Mouse (Mus musculus): Measurements from ENCODE around the gene Mrpl23. TPM values are rescaled to one million over a fixed set of nuclear protein-coding genes. Genes with fewer than 3 reads are reported as not detected.

Mrpl23 gene
- 18.1 and 22.4 TPM in 2 replicates for polyA plus RNA-seq (2016; fragmentation: Nextera tagmentation; extraction: Ambion mirVana)

DNA sequence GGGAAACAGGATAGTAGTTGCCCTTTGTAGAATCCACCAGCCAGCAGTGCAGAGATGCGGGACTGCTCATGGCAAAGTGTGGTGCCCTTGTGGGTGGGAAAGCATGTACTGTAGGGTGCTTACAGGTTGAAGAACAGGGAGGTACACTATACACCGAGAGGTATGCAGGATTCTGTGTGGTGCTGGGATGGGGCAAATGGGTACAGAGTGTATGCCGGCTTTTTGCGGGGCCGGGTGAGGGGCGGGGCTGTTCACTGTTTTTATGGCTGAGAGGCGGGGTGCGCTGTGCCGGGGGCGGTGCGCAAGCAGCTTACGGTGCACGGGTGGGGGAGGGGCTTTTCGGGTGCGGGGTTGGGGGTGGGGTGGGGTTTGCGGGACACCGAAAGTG is at the start of gene Mrpl23:
Gene Mrpl23, plus strand, starts transcription at position 16 of the 388 bp plus-strand sequence.
- no peaks in the 10 kb centered on the region for H3K27me3 ChIP-seq (replicated peaks; ENCODE audit: low read depth, poor library complexity, severe bottlenecking)
- H3K36me3 ChIP-seq (replicated peaks), result peaks cover 14% of the 10 kb centered on the region
- DNase-seq (ENCODE audit: low spot score), result no peak
- H3K4me1 ChIP-seq, result peaks cover 61% of the 10 kb centered on the region
- peak within 1 kb of the TSS; percentile 76 for H3K4me3 ChIP-seq
- 6% methylated on average over 17 of the region's 17 CpGs for WGBS
- H3K9me3 ChIP-seq, result no peaks in the 10 kb centered on the region
- peak within 1 kb of the TSS; percentile 97 for H3K27ac ChIP-seq (replicated peaks)

DNA sequence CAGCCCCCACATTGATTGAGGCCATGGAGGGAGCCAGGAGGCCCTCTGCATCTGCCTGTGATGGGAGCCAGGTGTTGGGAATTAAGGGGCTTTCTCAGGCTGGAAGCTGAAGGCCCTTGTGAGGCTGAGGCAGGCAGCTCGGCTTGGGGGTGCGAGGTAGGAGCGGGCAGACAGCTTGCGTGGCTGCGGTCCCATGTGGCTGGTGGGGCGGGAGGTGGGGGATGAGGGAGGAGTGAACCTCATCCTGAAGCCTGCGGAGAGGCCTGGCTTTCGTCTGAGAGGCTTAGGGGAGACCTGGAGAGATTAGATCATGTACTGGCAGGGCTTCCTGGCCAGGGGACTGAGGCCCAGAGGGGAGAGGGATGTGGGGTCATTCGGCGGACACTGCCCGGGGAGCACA is 49.4 kb upstream of the Mrpl23 start:
- Histone ChIP-seq H3K27ac (replicated peaks) (peak overlapping the region; percentile 98), H3K4me1 (peaks cover 90% of the 10 kb centered on the region), H3K27me3 (replicated peaks; ENCODE audit: low read depth, poor library complexity, severe bottlenecking) (no peaks in the 10 kb centered on the region), H3K9me3 (no peaks in the 10 kb centered on the region), H3K36me3 (replicated peaks) (peaks cover 11% of the 10 kb centered on the region; the same call in 1 of the 2 replicates), H3K4me3 (peak overlapping the region; percentile 49; the same call in 1 of the 2 replicates)
- peak; percentile 80 for DNase-seq (ENCODE audit: low spot score)
- WGBS, result 42% methylated on average over 11 of the region's 11 CpGs

DNA sequence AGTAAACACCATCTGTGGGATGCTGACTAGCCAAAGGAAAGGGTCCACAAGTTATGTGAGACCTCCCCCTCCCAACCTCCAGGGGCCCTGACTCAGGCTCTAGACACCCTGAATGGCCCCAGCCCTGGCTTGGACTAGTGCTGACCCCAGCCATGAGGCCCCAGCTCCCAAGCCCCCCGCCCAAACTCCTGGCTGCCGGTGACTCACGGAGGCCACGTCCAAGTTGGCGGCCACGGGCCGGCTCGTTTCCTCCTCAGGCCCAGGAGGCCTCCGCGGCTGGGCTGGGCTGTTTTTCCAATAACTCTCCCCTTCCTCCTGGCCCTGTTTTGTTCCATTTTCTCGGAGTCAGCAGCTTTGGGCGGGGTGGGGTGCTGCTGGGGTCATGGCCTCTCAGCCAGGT is 47.7 kb upstream of the Mrpl23 start:
- Histone ChIP-seq H3K4me1 (peaks cover 84% of the 10 kb centered on the region), H3K27me3 (replicated peaks; ENCODE audit: low read depth, poor library complexity, severe bottlenecking) (no peaks in the 10 kb centered on the region), H3K9me3 (no peaks in the 10 kb centered on the region), H3K4me3 (no peak overlapping the region), H3K36me3 (replicated peaks) (peaks cover 26% of the 10 kb centered on the region; the same call in 1 of the 2 replicates), H3K27ac (replicated peaks) (peak overlapping the region; percentile 98)
- WGBS, result 88% methylated on average over 12 of the region's 12 CpGs
- DNase-seq (ENCODE audit: low spot score), result no peak

DNA sequence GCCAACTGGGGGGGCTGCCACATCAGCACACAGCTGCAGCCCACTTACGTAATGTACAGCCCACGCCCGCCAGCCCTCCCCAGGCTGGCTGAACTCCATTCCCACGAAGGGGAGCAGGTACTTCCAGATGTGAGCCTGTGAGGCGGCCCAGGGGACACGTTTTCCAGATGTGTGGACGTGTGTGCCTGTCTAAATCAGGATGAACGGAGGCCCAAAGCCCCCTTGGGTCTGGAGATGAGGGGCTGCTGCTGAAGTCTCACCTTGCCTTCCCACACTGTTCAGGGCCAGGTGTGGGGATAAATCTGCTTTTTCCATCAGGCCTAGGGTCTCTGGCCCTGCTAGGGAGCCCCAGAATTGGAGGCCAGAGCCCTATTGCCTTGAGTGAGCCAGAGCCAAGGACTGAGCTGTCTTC is 45.7 kb upstream of the Mrpl23 start:
- Histone ChIP-seq H3K9me3 (no peaks in the 10 kb centered on the region), H3K27ac (replicated peaks) (peak overlapping the region; percentile 98), H3K4me3 (no peak overlapping the region), H3K4me1 (peaks cover 68% of the 10 kb centered on the region), H3K27me3 (replicated peaks; ENCODE audit: low read depth, poor library complexity, severe bottlenecking) (no peaks in the 10 kb centered on the region), H3K36me3 (replicated peaks) (peaks cover 40% of the 10 kb centered on the region)
- DNase-seq (ENCODE audit: low spot score), result no peak
- 63% methylated on average over 8 of the region's 8 CpGs for WGBS

DNA sequence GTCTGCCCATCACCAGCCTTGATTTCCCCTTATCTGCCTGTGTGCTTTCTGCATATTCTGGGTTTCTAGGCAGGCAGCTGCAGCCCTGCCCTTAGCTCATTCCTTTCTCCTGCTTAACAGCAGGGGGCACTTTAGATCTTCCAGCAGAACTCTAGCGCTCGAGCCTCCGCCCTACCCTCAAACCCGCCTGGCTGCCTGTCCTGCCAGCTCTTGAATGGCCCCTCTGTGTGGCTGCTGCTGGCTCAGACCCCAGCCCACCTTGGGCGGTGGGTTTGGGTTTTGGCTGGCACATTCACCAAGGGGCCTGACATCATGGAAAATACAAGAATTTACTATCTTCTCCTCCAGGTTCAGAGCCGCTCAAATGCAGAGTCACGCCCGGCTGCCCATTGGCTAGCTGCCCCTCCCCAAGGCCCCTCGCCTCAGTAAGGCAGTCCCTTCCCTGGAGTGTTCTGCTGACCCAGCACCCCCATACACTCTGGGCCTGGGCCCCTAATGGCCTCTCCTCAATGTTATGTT is 45.1 kb upstream of the Mrpl23 start:
- no peaks in the 10 kb centered on the region for H3K27me3 ChIP-seq (replicated peaks; ENCODE audit: low read depth, poor library complexity, severe bottlenecking)
- WGBS, result 26% methylated on average over 9 of the region's 9 CpGs
- DNase-seq (ENCODE audit: low spot score), result peak; percentile 84
- H3K27ac ChIP-seq (replicated peaks), result peak overlapping the region; percentile 98
- peaks cover 62% of the 10 kb centered on the region for H3K4me1 ChIP-seq
- no peaks in the 10 kb centered on the region for H3K9me3 ChIP-seq
- H3K4me3 ChIP-seq, result peak overlapping the region; percentile 11; the same call in 1 of the 2 replicates
- peaks cover 40% of the 10 kb centered on the region for H3K36me3 ChIP-seq (replicated peaks)

DNA sequence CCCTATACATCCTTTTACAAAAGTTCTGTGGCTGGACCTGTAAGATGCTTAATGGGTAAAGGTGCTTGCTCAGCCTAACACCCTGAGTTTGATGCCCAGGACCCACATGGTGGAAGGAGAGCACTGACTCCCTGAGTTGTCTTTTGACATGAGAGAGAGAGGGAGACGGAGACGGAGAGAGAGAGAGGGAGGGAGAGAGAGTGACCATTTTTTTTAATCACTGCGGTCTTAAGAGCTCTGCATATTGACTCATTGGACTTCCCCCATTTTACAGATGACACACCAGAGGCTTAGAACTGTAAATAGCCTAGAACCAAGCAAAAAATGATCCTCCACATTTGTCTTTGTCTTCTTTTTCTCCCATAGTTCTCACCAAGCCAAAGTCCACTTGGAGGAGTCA is 44.4 kb upstream of the Mrpl23 start:
- Histone ChIP-seq H3K4me1 (peaks cover 58% of the 10 kb centered on the region), H3K36me3 (replicated peaks) (peaks cover 40% of the 10 kb centered on the region), H3K4me3 (no peak overlapping the region), H3K27me3 (replicated peaks; ENCODE audit: low read depth, poor library complexity, severe bottlenecking) (no peaks in the 10 kb centered on the region), H3K9me3 (no peaks in the 10 kb centered on the region), H3K27ac (replicated peaks) (peak overlapping the region; percentile 98)
- no peak for DNase-seq (ENCODE audit: low spot score)
- 77% methylated on average over 3 of the region's 3 CpGs for WGBS

DNA sequence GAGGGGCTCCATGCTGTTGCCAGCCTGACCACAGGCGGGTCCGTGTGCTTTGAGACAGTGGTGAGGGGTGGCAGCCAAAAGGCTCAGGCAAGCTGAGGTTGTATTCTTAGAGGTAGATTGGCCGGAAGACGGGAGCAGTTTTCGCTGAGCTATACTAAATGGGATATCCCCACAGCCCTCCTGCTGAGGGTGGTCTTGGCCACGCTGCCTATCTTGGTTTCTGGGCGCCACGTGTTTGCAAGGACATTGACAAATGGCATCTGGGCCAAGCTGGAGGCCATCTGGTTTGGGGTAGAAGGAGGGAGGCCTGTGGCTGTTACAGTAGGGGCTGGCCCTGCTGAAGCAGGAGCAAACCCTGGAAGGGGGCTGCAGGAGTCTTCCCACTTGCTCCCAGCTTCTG is 39.0 kb upstream of the Mrpl23 start:
- 89% methylated on average over 8 of the region's 8 CpGs for WGBS
- Histone ChIP-seq H3K36me3 (replicated peaks) (peaks cover 31% of the 10 kb centered on the region), H3K27ac (replicated peaks) (peak overlapping the region; percentile 49), H3K4me1 (peaks cover 15% of the 10 kb centered on the region), H3K27me3 (replicated peaks; ENCODE audit: low read depth, poor library complexity, severe bottlenecking) (no peaks in the 10 kb centered on the region), H3K9me3 (no peaks in the 10 kb centered on the region), H3K4me3 (no peak overlapping the region)
- DNase-seq (ENCODE audit: low spot score), result no peak

DNA sequence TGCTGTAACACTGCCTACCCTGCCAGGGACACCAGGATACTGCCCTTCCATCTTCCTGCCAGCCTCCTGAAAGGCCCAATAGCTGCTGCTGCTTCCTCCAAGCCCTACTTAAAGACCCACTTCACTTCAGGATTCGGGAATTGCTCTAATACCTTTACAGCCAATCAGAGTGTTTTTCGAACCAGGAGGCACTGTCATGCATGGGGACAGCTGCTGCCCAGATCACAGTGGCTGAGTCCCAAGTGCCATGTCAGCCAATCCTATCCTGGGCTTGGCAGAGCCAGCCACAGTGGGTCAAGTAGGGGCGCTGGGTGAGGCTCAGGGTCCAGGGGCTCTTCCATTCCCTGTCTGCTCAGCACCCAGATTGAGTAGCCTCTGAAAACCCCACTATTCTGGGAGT is 36.3 kb upstream of the Mrpl23 start:
- no peak for DNase-seq (ENCODE audit: low spot score)
- WGBS, result 83% methylated on average over 3 of the region's 3 CpGs
- Histone ChIP-seq H3K27me3 (replicated peaks; ENCODE audit: low read depth, poor library complexity, severe bottlenecking) (no peaks in the 10 kb centered on the region), H3K27ac (replicated peaks) (no peak overlapping the region), H3K36me3 (replicated peaks) (peaks cover 5% of the 10 kb centered on the region; the same call in 1 of the 2 replicates), H3K4me3 (no peak overlapping the region), H3K9me3 (no peaks in the 10 kb centered on the region), H3K4me1 (peaks cover 24% of the 10 kb centered on the region)

DNA sequence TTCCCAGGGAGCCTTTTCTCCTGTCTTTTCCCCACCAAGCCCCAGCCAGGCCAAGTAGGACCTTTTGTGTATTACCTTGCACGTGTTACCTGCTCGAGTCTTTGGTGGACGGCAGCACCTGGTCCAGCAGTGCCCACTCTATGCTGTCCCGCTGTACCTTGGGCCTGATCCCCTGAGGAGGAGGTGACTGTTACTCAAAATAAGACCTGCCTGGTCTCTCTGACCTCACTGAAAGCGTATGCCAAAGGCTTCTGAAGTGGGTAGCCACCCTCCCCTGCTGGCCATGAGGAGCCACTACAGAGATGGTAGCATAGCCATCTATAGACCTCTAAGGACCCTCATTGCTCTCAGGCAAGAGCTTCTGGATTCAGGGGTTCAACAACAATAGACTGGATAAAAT is 35.7 kb upstream of the Mrpl23 start:
- no peak for DNase-seq (ENCODE audit: low spot score)
- peaks cover 4% of the 10 kb centered on the region; the same call in 1 of the 2 replicates for H3K36me3 ChIP-seq (replicated peaks)
- H3K27ac ChIP-seq (replicated peaks), result 0 out of 2 replicates have a peak overlapping the region, but pooled peaks have one; percentile 20
- no peaks in the 10 kb centered on the region for H3K9me3 ChIP-seq
- WGBS, result 84% methylated on average over 5 of the region's 5 CpGs
- no peaks in the 10 kb centered on the region for H3K27me3 ChIP-seq (replicated peaks; ENCODE audit: low read depth, poor library complexity, severe bottlenecking)
- H3K4me1 ChIP-seq, result peaks cover 24% of the 10 kb centered on the region
- H3K4me3 ChIP-seq, result no peak overlapping the region

DNA sequence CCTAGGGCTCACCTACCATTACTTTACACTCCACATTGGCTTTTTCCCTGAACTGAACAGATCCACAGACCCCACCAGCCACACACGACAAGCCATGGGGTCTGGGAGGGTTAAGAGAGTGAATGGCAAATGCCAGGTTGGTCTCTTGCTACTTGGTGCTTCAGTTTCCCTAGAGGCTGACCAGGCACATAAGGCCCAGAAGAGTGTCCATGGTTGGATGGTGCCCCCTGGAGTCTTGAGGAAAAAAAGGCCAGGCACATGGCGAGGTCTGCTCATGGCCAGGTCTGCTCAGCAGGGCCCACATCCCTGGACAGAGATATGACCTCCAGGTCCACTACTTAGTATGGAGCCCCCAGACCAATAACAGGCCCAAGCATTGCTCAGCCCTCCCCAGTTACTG is 34.7 kb upstream of the Mrpl23 start:
- Histone ChIP-seq H3K36me3 (replicated peaks) (peaks cover 4% of the 10 kb centered on the region; the same call in 1 of the 2 replicates), H3K27ac (replicated peaks) (peak overlapping the region; percentile 30; the same call in 1 of the 2 replicates), H3K4me3 (no peak overlapping the region), H3K9me3 (no peaks in the 10 kb centered on the region), H3K27me3 (replicated peaks; ENCODE audit: low read depth, poor library complexity, severe bottlenecking) (no peaks in the 10 kb centered on the region), H3K4me1 (peaks cover 22% of the 10 kb centered on the region)
- no peak for DNase-seq (ENCODE audit: low spot score)
- 94% methylated on average over 2 of the region's 2 CpGs for WGBS

DNA sequence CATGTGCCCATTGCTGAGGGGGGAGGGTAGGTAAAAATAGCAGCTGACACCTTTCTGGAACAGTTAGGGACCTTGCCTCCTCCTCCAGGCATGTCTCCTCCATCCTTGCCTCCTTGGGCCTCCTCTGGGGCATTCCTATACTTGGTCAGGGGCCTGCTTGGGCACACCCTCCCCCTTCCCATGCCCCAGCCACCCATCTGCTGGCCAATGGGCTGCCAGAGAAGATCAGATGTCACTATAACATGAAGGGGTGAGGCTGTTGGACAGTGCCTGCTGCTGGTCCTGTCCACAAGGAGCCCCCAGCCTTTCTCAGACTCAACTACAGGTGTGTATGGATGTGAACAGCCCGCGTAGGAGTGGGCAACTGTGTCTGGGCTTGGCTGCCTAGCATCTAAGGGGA is 33.9 kb upstream of the Mrpl23 start, which contains the start of gene Tnnt3:
Gene Tnnt3, plus strand, starts transcription at position 262 of the 400 bp plus-strand sequence.
- Histone ChIP-seq H3K4me1 (peaks cover 18% of the 10 kb centered on the region), H3K27ac (replicated peaks) (peak within 1 kb of the TSS; percentile 71), H3K27me3 (replicated peaks; ENCODE audit: low read depth, poor library complexity, severe bottlenecking) (no peaks in the 10 kb centered on the region), H3K36me3 (replicated peaks) (peaks cover 4% of the 10 kb centered on the region; the same call in 1 of the 2 replicates), H3K4me3 (no peak within 1 kb of the TSS), H3K9me3 (no peaks in the 10 kb centered on the region)
- 86% methylated on average over 2 of the region's 2 CpGs for WGBS
- no peak for DNase-seq (ENCODE audit: low spot score)

DNA sequence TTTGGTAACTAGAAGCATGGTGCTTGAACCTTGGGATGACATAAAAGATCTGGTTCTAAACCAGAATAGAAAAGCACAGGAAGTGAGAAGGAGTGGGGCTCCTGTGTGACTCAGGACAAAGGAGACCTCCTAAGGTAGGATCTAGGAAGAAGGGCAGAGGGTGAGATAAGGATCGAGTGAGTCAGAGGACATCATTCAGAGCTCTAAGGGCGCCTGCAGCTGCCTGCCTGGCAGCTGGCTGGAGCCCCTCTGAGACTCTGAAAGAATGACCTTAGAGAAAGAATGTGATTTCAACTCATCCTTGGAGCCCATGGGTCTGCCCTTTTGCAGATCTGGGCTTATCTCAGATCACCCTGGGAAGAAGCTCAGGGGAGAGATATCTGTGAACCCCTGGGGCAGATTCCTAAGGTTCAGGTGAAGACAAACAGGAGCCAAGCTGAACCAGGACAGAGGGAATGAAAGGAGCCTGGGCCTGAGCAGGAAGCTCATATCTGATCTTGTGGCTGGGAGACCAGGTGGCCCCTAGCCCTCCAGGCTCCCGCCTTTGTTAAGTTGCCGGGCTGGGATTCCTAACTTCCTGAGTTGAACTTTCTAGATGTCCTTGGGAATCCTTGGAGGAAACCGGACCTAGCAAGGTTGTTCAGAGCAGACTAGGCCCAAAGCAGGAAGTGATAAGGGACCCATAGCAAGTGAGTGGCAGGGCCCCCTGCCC is 33.3 kb upstream of the Mrpl23 start:
- Histone ChIP-seq H3K27ac (replicated peaks) (peak overlapping the region; percentile 71), H3K27me3 (replicated peaks; ENCODE audit: low read depth, poor library complexity, severe bottlenecking) (no peaks in the 10 kb centered on the region), H3K4me3 (no peak overlapping the region), H3K9me3 (no peaks in the 10 kb centered on the region), H3K36me3 (replicated peaks) (peaks cover 4% of the 10 kb centered on the region; the same call in 1 of the 2 replicates), H3K4me1 (peaks cover 19% of the 10 kb centered on the region)
- WGBS, result 71% methylated on average over 5 of the region's 5 CpGs
- no peak for DNase-seq (ENCODE audit: low spot score)

DNA sequence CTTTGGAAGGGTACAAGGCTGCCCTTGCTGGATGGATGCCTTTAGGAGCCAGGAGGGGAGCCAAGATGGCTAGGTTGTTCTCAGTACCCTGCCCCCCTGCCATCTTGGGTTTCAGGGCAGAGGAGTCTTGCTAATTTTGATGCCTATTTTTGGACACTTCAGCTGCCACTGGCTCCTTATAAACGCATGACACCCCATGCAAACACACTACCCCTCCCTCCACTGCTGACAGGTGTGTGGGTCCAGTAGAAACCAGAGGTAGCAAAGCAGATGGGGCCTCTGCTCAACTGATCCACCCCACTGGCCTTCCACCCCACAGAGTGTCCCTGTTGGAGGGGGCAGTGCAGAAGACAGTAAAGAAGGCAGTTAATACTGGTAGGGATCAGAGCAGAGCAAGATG is 32.5 kb upstream of the Mrpl23 start:
- H3K27ac ChIP-seq (replicated peaks), result peak overlapping the region; percentile 57
- H3K9me3 ChIP-seq, result no peaks in the 10 kb centered on the region
- DNase-seq (ENCODE audit: low spot score), result no peak
- H3K4me3 ChIP-seq, result no peak overlapping the region
- H3K36me3 ChIP-seq (replicated peaks), result no peaks in the 10 kb centered on the region
- WGBS, result 85% methylated on average over 1 of the region's 1 CpGs
- H3K27me3 ChIP-seq (replicated peaks; ENCODE audit: low read depth, poor library complexity, severe bottlenecking), result no peaks in the 10 kb centered on the region
- H3K4me1 ChIP-seq, result peaks cover 26% of the 10 kb centered on the region
